Mouse (Mus musculus) C2C12 (cell line): ENCODE data around the gene Cep83. TPM values are rescaled to one million over a fixed set of nuclear protein-coding genes. Genes with fewer than 3 reads are reported as not detected.

Experiments
- H3K27me3 ChIP-seq: one replicate; pipeline ENCODE4 v1.6.1; 2011; ENCODE audit not compliant: control insufficient read depth, insufficient read depth, insufficient read length
- H3K36me3 ChIP-seq: one replicate; pipeline ENCODE4 v1.6.1; 2011; ENCODE audit not compliant: control insufficient read depth, insufficient read depth
- H3K4me3 ChIP-seq: one replicate; pipeline ENCODE4 v1.5.1; 2011; ENCODE audit warnings: mild to moderate bottlenecking, control low read depth; ENCODE audit not compliant: poor library complexity, insufficient read depth, severe bottlenecking
- H3K79me2 ChIP-seq: one replicate; pipeline ENCODE4 v1.6.1; 2011; ENCODE audit not compliant: control insufficient read depth, insufficient read depth
- H3K79me3 ChIP-seq: one replicate; pipeline ENCODE4 v1.6.1; 2011; ENCODE audit warnings: low read depth, control low read depth
- H3ac ChIP-seq: one replicate; pipeline ENCODE3; 2011; ENCODE audit warnings: low read depth; ENCODE audit not compliant: control insufficient read depth, insufficient read length
- CEBPB ChIP-seq: IDR thresholded peaks from one replicate; pipeline ENCODE4 v1.6.1; 2011; ENCODE audit warnings: low read depth, mild to moderate bottlenecking, control low read depth, moderate library complexity
- CTCF ChIP-seq: IDR thresholded peaks from one replicate; pipeline ENCODE4 v1.5.1; 2011; ENCODE audit not compliant: control insufficient read depth, insufficient read depth, insufficient read length
- FOSL1 ChIP-seq: IDR thresholded peaks from one replicate; pipeline ENCODE4 v1.8.0; 2011; ENCODE audit warnings: mild to moderate bottlenecking, low read length; ENCODE audit not compliant: poor library complexity, insufficient read depth, severe bottlenecking
- MAX ChIP-seq: IDR thresholded peaks from one replicate; pipeline ENCODE4 v1.6.1; 2011; ENCODE audit warnings: mild to moderate bottlenecking, control low read depth
- MYOD1 ChIP-seq: IDR thresholded peaks from one replicate; pipeline ENCODE4 v1.6.1; 2011; ENCODE audit warnings: low read depth; ENCODE audit not compliant: control insufficient read depth, insufficient read length
- MYOG ChIP-seq: IDR thresholded peaks from one replicate; pipeline ENCODE4 v1.6.1; 2011; ENCODE audit not compliant: control insufficient read depth, insufficient read length; ENCODE audit errors: extremely low read depth
- USF1 ChIP-seq: IDR thresholded peaks from one replicate; pipeline ENCODE4 v1.6.1; 2011; ENCODE audit warnings: low read depth, mild to moderate bottlenecking, control low read depth, moderate library complexity
- polyA plus RNA-seq: library from polyadenylated mRNA; unstranded; fragments of >200 nt; fragmentation: generic; extraction: Trizol; gene quantifications from one replicate; pipeline ENCODE4 v1.2.1, GENCODE M21; 2012; ENCODE audit warnings: missing spikeins

Cep83 gene
- polyA plus RNA-seq, 1 experiment: 5.6 TPM

DNA sequence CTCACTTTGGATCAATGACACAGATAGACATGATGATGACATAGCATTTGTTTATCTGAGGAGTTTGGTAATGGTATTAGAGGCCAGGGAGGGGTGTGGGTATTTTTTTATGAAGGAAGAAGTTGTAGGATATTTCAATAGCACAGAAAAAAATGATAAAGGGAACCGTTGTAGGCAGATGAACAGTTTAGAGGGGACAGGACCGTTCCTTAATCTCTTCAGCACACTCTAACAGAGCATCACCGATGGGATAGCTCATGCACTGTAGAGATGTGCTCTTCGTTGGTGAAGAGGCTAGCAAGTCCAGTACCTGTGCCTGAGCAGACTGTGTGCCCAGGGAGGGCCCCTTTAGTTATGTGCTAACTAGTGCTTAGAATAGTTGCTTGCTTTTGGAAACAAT is 90.9 kb downstream of the Cep83 start:
- H3K36me3 ChIP-seq: peaks cover 18% of the 10 kb centered on the region
- H3K27me3 ChIP-seq: no peaks in the 10 kb centered on the region
- TF ChIP-seq CTCF: no peak
- no peak for TF ChIP-seq MYOD1
- TF ChIP-seq USF1: no peak
- TF ChIP-seq MYOG: no peak
- TF ChIP-seq CEBPB: no peak
- TF ChIP-seq FOSL1: no peak
- TF ChIP-seq MAX: no peak
- H3K79me2 ChIP-seq: no peaks in the 10 kb centered on the region
- H3K4me3 ChIP-seq: no peak overlapping the region
- H3ac ChIP-seq: no peak overlapping the region
- no peaks in the 10 kb centered on the region for H3K79me3 ChIP-seq

DNA sequence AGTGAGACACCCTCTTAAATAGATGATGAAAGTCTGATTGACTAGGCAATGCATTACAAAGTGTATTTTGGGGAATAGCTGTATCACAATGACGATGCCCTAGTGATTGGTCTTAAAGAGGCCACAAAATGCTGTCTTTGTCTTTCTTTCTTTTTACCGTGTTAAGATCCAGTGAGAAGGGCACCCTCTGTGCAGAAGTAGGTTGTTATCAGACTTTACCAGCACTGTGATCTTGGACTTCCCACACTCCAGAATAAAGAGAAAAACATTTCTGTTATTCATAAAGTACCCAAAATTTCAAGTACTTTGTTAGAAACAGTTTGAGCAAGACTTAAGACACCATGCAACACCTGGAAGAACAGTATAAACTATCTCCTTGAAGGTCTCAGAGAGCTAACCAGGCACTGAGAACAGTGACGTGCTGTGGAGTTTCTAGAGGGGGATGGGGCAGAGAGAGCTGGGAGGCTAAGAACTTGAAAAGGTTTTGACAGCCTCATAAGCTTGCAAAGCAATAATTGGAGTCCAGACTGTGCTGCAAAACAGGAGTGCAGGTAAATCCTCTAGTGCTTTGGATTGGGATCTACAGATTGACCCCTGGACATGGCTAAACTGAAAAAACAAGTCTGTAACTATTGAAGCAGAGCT is 92.3 kb downstream of the Cep83 start:
- Histone ChIP-seq H3ac (no peak overlapping the region), H3K79me3 (no peaks in the 10 kb centered on the region), H3K36me3 (peaks cover 18% of the 10 kb centered on the region), H3K4me3 (no peak overlapping the region), H3K27me3 (no peaks in the 10 kb centered on the region), H3K79me2 (no peaks in the 10 kb centered on the region)
- TF ChIP-seq CTCF (no peak), CEBPB (no peak), MYOD1 (no peak), FOSL1 (no peak), MAX (no peak), USF1 (no peak), MYOG (no peak)

DNA sequence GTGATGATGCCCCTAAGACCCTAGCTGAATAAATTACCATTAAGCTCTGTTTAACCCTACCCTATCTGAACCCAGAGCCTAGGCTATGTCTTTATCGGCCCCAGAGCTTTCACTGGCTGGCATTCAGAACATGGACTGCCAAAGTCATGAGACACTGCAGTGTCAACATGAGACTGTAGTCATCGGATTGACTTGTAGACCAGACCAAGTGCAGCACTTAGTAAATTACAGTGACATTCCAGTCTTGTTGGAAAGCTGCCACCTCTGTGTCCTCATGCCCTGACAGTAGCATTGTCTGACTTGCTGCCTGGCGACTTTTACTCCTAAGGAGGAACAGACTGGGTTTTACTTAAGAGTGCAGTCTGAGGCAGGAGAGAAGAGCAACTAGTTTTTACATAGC is 100.8 kb downstream of the Cep83 start:
- no peaks in the 10 kb centered on the region for H3K79me2 ChIP-seq
- H3K79me3 ChIP-seq: no peaks in the 10 kb centered on the region
- peaks cover 39% of the 10 kb centered on the region for H3K36me3 ChIP-seq
- no peaks in the 10 kb centered on the region for H3K27me3 ChIP-seq
- no peak overlapping the region for H3K4me3 ChIP-seq
- TF ChIP-seq USF1: no peak
- TF ChIP-seq FOSL1: no peak
- no peak overlapping the region for H3ac ChIP-seq

DNA sequence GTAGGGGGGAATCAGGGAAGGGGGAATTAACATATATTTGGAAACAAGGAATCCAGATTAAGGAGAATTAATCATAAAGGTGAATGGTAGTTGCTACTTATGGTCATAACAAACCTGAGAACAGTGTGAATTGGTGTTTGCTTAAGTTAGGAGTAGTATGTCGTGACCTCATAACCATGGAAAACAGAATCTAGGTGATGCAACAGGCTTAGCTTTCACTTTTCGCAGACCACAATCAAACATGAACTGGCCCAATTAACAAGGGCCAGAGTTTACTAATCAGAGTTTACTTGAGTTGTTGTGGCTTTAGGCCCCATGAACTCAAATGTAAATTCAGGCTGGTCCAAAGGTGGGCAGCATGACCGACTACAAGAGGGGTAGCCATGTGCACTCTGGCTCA is 105.5 kb downstream of the Cep83 start:
- Histone ChIP-seq H3K27me3 (no peaks in the 10 kb centered on the region), H3K79me2 (no peaks in the 10 kb centered on the region)
- no peak for TF ChIP-seq FOSL1
- no peak for TF ChIP-seq MYOG
- TF ChIP-seq MYOD1: no peak
- TF ChIP-seq CEBPB: no peak
- TF ChIP-seq CTCF: no peak
- TF ChIP-seq USF1: no peak

DNA sequence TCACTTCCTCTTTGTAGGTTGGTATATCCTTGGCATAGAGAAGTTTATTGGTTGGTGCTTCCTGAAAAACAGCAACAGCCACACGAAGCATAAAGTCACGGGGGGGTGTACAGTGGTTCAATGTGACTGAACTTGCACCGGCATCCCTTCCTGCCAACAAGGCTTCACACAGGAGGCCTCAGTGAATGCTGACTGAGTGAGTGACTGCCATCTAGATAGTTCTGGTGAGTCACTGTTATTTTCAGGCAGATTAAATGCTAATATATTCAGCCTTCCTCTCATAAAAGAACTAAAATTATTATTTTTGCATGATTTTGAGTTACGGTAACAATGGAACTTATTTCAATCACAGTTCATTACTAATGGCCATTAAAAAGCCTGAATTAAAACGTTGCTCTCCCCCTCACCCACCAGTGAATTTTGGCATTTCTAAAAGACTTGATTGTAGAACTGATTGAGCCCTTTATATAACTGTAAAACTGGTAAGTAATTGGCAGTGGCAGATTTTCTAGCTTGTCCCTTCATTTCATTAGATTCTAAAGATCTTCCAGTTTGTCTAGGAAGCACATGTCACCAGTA is 106.3 kb downstream of the Cep83 start:
- TF ChIP-seq FOSL1 (no peak), MYOD1 (no peak), CTCF (no peak), MAX (no peak), USF1 (no peak), CEBPB (no peak), MYOG (no peak)
- Histone ChIP-seq H3K79me2 (no peaks in the 10 kb centered on the region), H3K79me3 (no peaks in the 10 kb centered on the region), H3K27me3 (no peaks in the 10 kb centered on the region), H3K4me3 (no peak overlapping the region), H3ac (no peak overlapping the region), H3K36me3 (peaks cover 13% of the 10 kb centered on the region)

More for the DNA sequence above, 105.5 kb downstream of the Cep83 start:
- Histone ChIP-seq H3K36me3 (peaks cover 20% of the 10 kb centered on the region), H3ac (no peak overlapping the region), H3K79me3 (no peaks in the 10 kb centered on the region), H3K4me3 (no peak overlapping the region)

DNA sequence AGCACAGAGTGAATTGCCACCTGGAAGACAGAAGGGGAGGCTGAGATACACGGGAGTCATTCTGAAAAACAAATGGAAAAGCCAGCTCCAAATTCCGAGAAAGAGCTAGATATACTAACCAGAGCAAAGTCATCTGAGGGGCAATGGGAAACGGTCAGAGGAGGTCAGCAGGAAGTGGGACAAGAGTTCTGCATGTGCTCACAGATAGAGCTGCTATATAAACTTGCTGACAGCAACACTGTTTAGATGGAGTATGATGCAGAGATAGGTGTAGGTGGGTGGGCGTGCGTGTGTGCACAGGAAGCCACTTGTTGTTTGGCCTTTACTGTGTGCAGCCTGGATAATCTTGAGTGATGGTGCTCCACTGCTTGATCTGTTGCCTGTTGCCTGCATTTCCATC is 109.7 kb downstream of the Cep83 start:
- H3ac ChIP-seq: no peak overlapping the region
- H3K4me3 ChIP-seq: no peak overlapping the region
- H3K27me3 ChIP-seq: no peaks in the 10 kb centered on the region
- H3K36me3 ChIP-seq: no peaks in the 10 kb centered on the region
- H3K79me3 ChIP-seq: no peaks in the 10 kb centered on the region
- TF ChIP-seq CEBPB (no peak), MYOG (no peak), FOSL1 (no peak), CTCF (no peak), USF1 (no peak), MYOD1 (no peak), MAX (no peak)
- no peaks in the 10 kb centered on the region for H3K79me2 ChIP-seq
